Mouse (Mus musculus) left cerebral cortex, adult 8-10 months (tissue): Measurements from ENCODE around the gene Itpkb. TPM values are rescaled to one million over a fixed set of nuclear protein-coding genes. Genes with fewer than 3 reads are reported as not detected.

ENCODE experiments used
- DNase-seq, 2 experiments: peaks; one replicate each; pipeline ENCODE4 v3.0.0; 2022; ENCODE audit warnings: low spot score in 2 of 2
- total RNA-seq, 4 experiments: library from RNA; stranded (reverse); gene quantifications; 2 replicates each; pipeline ENCODE4 v1.2.4; 2022

Itpkb gene
- total RNA-seq, 4 experiments from 2014 or later = 19.7 to 26.2 (median 21.4) TPM

GRCm38 (mm10) chr1:180415836-180416235 lies 85.6 kb downstream of the Itpkb start:
- no peak for DNase-seq

GRCm38 (mm10) chr1:180417118-180417517 lies 86.8 kb downstream of the Itpkb start:
- no peak for DNase-seq

- no peak for DNase-seq
Measured at GRCm38 (mm10) chr1:180419059-180419458, 88.8 kb downstream of the Itpkb start.

DNA sequence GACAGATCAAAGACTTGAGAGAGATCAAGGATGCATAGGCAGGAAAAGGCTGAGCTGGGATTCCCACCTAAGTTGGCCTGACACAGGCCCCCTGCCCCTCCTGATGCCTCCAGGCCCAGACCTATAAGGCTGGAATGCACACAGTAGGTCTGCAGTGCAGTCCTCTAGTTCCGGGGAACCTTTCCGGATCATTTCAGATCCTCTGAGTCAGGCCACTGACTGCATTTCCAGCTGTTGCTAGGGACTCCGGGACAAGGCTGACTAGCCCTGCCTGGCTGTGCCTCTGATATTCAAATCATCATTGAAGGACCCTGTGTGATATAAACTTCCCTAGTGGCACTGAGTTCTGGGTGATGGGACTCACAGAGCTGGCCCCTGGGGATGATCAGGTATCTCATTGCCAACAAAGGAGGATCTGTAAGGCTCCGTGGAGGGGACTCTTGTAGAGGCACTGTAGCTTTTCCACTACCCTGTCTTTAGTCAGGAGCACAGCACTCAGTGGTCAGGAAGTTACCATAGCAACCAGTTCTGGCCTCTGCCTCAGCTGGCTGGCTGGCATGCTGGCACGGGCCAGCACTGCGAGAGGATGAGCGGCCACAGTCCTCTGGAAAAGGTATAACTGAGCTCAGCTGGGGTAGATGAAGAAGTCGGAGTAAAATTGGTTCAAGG lies 90.3 kb downstream of the Itpkb start:
- no peak for DNase-seq

DNA sequence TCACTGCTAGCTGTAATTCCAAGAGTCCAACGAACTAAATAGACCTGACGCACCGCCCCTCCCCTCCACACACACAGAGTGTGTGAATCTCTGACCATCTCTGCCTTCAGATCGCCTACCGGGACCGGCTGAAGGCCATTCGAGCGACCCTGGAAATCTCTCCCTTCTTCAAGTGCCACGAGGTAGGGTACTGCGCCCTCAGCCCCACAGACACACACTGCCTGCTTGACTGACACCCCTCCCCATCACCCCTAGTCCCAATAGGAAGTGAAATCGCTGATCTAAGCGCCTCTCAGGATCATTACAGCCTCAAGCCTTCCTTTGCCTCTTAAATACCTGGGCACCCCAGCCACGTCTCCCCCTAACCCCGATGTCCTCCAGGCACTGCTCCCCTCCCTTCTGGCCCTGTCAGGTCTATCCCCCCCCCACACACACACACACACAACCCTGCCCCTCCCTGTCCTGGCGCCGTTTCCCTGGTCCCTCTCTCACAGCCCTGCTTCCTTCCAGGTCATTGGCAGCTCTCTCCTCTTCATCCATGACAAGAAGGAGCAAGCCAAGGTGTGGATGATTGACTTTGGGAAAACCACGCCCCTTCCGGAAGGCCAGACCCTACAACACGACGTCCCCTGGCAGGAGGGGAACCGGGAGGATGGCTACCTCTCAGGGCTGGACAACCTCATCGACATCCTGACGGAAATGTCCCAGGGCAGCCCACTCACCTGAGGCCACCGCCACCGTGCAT lies 91.1 kb downstream of the Itpkb start:
- DNase-seq = no peak

DNA sequence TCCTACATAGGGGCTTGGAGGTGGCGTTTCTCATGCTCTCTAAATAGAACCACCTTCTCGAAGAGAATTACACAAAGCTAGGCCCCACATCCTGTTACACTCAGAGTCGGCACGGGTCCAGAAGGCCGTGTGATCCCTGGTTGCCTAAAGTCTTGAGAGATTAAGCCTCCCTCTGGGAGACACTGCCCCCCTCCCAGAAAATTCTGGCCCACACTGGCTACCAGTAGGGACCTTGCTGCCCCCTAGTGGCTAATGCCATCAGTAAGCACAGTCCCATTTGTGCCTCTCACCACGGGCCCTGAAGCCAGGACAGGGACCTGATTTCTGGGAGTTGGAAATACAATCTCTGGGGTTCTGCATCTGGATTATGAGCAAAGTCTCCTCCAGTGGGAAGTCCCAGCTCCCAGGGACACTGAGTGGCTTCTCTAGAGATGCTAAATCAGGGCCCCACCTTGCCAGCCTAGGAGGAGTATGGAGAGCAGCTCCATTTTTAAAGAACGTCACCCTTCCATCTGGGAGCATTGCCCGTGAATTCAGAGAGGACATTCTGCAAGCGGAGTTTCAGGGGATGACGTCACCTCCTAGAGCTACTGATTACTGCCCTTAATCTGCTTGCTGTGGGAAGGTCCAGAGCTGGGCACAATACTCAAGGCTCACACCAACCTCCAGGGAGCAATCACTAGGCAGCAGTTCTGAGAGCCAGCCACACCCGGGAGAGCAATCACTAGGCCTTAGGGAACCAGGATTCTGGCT lies 92.0 kb downstream of the Itpkb start:
- no peak for DNase-seq

DNA sequence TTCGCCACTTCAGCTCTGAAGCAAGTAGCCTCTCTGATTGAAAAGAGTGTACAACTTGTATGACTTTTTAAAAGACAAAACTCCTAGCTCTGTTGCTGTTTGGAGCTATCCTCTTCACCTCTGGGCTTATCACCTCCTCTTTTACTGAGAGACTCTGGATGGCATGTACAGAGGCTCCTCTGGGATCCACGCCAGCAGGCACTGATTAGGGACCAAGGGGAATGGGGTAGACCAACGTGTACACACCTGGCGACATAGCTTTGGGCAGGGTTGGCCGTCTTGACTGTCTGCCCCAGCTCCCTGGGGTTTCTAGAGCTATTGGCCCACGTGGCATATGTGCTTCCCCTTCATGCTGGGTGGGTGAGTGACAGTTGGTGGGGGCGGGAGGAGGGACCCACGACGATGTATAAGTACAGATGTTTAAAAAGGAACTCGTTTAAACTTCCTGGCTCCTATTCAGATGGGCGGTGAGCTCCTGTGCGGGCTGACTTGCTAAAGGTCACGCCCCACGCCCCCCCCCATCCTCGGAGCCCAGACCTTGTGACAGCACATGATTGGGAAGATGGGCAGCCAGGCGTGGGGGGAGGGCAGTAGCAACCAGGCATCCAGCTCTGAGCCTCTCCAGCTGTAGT lies 92.8 kb downstream of the Itpkb start:
- no peak for DNase-seq

DNA sequence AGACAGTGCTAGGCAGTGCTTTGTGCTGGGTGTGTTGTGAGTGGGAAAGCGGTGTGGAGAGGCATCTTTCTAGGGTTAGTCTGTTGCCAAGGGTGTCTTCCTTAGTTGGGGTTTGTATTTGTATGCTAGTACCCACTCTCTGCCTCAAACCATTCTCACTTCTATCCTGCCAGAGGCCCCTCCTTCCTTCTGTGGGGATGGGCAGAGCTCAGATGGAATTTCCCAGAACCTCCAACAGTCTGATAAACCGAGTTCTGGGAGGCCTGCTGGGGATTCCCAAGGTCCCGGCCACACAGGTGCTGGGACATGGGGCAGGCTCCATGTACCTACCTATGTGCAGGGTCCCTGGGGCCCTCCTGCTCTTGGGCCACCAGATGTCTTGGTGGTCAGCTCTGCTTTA lies 93.6 kb downstream of the Itpkb start:
- DNase-seq = no peak

DNA sequence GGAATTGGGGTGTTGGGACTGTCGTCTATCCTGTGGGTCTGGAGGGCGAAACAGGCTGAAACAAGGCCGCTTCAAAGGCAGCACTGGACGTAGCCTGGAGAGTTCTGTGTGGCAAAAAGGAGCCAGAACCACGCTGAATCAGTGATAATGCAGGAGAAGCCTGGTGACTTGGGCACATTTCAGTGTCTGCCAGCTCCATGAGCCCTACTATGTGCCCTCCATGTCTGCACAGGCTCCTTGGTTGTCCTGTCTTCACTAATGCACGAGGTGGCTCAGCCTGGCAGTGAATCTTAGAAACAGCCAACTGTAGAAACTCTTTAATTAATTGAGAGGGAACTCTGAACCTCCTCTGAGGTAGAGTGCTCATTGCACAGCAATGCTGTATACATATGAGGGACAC lies 96.1 kb downstream of the Itpkb start:
- DNase-seq = no peak

DNA sequence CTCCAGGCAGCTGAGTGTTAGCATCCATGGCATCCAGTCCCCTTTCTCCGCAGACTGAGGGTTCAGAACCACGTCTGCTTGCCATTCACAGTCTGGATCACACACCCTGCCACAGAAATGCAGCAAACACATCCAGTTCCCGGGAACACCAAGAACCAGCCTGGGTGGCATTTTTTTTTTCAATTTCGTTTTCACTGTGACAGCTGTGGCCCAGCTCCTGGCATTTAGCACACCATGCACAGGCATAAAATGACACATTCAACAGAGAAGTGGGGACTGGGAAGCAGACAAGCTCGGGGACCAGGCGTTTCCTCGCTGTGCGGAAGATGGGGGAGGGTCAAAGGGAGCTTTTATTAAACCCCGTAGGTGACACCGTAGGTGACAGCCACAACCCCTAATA lies 97.4 kb downstream of the Itpkb start:
- DNase-seq = no peak

DNA sequence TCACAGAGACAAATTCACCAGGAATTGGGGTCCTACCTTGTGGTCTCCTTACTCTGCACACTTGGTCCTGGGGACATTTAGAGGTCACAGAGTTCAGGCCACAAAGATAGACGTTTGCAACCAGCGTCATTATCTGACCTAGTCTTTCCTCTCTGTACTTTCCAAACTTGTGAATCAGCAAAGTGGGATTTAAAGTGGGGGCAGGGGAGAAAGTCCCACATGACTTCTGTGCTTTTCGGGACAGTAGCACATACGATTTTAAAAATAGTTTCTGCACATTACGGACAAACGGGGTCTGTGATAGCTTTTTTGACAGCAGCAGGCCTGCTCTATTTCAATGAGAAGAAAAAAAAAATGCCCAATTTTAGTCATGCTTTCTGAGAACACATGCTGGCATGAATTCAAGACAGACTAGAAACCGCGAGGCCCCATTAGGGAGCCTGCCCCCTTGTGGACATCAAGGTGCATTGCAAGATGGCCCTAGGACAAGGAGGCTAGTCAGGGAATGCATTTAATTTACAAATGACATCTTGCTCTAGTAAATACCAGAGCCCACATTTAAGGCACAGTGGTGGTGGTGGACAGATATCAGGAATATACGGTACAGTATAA lies 97.9 kb downstream of the Itpkb start:
- DNase-seq = no peak

DNA sequence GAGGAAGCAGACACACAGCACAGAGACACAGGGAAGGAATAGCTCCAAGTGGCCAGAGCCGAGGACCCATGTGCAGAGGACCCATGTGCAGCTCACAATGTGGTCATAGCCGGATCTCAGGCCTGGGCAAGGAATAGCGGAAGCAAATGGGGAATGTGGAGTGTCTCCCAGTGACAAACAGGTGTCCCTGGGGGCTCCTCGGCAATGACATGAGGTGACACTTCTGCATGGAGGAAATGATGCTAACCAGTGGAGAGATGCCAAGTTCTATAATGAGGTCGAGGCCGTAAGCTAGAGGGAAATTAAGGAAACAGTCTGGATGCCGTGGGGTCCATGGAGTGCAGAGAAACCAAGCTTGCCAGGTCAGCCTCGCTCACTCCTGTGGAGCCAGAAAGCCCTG lies 98.6 kb downstream of the Itpkb start:
- DNase-seq = no peak

DNA sequence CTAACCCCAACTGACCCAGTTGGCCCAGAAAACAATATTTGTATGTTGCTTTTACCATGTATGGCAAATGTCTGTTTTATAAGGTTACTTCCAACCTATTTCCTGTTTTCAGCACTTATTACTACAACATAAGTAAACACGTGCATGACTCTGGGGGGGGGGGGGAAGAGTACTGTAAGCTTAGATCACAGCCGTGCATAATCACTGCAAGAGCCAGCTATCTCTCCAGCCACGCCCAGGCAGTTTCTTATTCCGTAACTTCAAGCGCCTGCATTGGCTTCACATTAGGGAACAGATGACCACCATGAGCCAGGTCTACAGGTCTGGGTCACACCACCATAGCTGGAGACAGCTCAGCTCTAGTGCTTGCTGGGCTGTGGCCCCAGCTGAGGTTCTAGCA lies 99.5 kb downstream of the Itpkb start:
- DNase-seq = no peak

DNA sequence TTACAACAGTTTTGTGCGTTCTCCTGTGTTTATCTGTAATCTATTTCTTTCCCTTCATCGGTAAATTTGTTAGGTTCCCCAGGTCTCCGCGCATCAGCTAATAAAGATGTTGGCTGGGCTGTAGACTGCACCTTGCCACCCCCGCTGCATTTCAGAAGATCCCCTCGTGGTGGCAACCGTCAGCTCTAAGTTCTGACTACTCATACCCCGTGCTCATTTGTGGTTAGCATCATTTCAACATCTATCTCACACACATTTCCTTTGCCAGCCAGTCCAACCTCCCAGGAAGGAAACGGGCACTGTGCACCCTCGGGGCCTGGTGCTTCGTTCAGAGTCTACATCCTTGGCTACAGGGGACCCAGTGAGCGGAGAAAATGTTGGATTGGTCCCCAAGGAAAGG lies 101.5 kb downstream of the Itpkb start:
- DNase-seq = no peak

DNA sequence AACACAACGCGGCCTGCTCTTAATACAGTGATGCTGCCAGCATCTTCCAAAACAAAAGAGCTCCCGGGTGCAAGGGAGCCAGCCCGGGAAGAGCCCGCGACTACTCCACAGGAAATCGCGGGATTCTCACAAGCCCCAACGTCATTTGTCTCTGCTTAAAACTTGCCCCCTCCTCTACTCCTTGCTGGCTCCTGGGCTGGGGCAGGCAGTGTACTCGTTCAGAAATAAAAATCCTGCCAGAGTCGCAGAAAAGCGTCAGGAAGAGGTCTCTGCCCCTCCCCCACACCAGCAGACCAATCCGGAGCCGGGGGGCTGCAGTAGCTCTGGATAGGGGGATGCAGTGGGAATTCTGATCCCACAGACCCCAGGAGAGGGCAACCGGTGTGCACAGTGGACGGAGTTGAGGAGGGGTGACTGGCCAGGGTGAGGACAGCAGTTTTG lies 102.8 kb downstream of the Itpkb start:
- DNase-seq = no peak

GRCm38 (mm10) chr1:180433796-180434566 lies 103.7 kb downstream of the Itpkb start:
- no peak for DNase-seq

GRCm38 (mm10) chr1:180434925-180435324 lies 104.6 kb downstream of the Itpkb start:
- no peak for DNase-seq

GRCm38 (mm10) chr1:180439496-180439895 lies 109.2 kb downstream of the Itpkb start:
- DNase-seq = no peak

DNA sequence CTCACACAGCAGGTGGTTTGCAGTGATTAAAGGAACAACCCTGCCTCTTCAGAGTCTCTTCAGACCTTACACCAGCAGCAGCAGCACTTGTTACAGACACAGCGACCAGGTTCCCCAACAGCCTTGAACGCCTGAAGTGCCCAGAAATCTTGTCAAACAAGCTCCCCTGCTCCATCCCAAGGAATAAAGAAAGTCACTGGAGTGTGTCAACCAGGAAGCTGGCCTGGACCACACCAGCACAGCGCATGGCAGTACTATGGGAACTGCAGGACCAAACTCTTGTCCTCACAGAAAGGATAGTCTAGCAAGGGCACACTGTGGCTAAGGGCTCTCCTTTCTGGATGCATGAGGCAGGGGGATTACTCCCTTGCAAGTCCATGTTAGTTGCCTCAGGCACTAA lies 114.1 kb downstream of the Itpkb start:
- no peak for DNase-seq

DNA sequence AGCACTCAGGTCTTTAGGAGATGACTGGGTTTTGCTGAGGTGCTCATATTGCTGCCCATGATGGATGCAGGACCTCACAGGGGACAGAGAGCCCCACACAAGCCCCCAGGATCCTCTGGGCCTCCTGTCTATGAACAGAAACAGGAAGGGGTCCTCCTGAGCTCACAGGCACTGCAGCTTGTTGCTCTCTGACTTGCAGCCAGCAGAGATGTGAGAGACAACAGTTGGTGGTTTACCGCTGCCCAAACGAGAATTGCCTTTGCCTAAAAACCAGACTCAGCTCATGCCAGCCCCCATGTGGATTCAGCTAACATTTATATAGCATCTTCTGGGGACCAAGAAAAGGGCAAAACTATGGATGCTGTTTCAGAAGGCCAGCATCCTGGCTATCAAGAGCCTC lies 119.4 kb downstream of the Itpkb start:
- no peak for DNase-seq

DNA sequence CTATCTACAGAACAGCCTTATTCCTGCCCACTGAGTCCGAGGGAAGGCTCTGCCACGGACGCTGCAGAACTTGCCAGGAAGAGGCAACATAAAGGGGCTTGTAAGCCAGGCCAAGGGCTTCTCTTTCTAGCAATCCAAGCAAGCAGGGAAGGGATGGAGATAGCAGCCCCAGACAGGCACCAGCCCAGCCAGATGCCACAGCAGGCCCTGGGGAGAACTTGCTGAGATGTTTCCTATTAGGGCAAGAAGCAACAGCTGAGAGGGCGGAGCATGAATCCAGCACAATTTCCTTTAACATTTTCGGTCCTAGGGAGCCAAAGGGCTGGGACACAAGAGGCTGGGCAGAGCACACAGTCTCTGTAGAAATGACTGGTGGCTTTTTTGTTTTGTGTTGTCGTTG lies 128.0 kb downstream of the Itpkb start:
- DNase-seq = no peak
